Mouse (Mus musculus): Measurements from ENCODE around the gene Gm10721.
A peak's percentile ranks its signal among the peaks of the same experiment; 100 is the strongest.
"Not testable (repeated sequence)": the region's sequence is repeated elsewhere in the genome, so short reads cannot be mapped to it uniquely, and the experiment has no call there.

Gm10721 gene

GRCm38 (mm10) chr9:3025653-3026052, 12.7 kb downstream of the Gm10721 start:
- DNase-seq (ENCODE audit: low spot score in 2 of 2): peak; percentile 94 to 99

GRCm38 (mm10) chr9:3026136-3026535, 13.2 kb downstream of the Gm10721 start:
- peak in 1 of 2 experiments; percentile 28 for DNase-seq (ENCODE audit: low spot score in 2 of 2)

GRCm38 (mm10) chr9:3026741-3027140, 13.8 kb downstream of the Gm10721 start:
- peak in 1 of 2 experiments; percentile 51 for DNase-seq (ENCODE audit: low spot score in 2 of 2)

GRCm38 (mm10) chr9:3027200-3027599, 14.3 kb downstream of the Gm10721 start:
- peak in 1 of 2 experiments; percentile 22 for DNase-seq (ENCODE audit: low spot score in 2 of 2)

- DNase-seq (ENCODE audit: low spot score in 2 of 2): peak; percentile 84 to 87
These were observed 16.5 kb downstream of the Gm10721 start for GRCm38 (mm10) chr9:3029276-3030000.

GRCm38 (mm10) chr9:3030677-3031318, 17.9 kb downstream of the Gm10721 start:
- peak in 1 of 2 experiments; percentile 38 for DNase-seq (ENCODE audit: low spot score in 2 of 2)

- DNase-seq (ENCODE audit: low spot score in 2 of 2): not testable (repeated sequence)
These were observed 21.4 kb downstream of the Gm10721 start, which contains the start of gene Gm17535 for GRCm38 (mm10) chr9:3034299-3034698. Gm17535 (plus strand) TSS chr9:3034599.

GRCm38 (mm10) chr9:3036577-3036976, 23.6 kb downstream of the Gm10721 start, which contains the start of gene Gm10715:
Gm10715 (plus strand) TSS chr9:3036877.
- not testable (repeated sequence) for DNase-seq (ENCODE audit: low spot score in 2 of 2)

- not testable (repeated sequence) for DNase-seq (ENCODE audit: low spot score in 2 of 2)
These were observed 25.2 kb downstream of the Gm10721 start for GRCm38 (mm10) chr9:3038161-3038560.

Measured in spleen, postnatal 4 days (tissue).